Mouse (Mus musculus) splenic B cell, adult 2 months (primary cell): Measurements from ENCODE around the gene Rnf2.

ENCODE experiments used
- DNase-seq: peaks from one replicate; pipeline ENCODE4 v3.0.0-alpha.2; 2011; ENCODE audit warnings: low read depth, low spot score
- H3K27me3 ChIP-seq: 2 replicates; pipeline ENCODE4 v1.6.1; 2012; ENCODE audit warnings: mild to moderate bottlenecking, low read length, moderate library complexity, mixed read lengths; ENCODE audit not compliant: control insufficient read depth, poor library complexity, insufficient read depth, severe bottlenecking
- H3K36me3 ChIP-seq: 2 replicates; pipeline ENCODE4 v1.6.1; 2012; ENCODE audit warnings: mild to moderate bottlenecking, low read length, moderate library complexity, mixed read lengths; ENCODE audit not compliant: control insufficient read depth, poor library complexity, insufficient read depth, severe bottlenecking

Gene Rnf2

GRCm38 (mm10) chr1:151500531-151501361 lies at the start of gene Rnf2:
TSS of gene Rnf2 (minus strand) at chr1:151500955.
- DNase-seq: peak; percentile 97
- H3K27me3 ChIP-seq: no peaks in the 10 kb centered on the region
- no peaks in the 10 kb centered on the region for H3K36me3 ChIP-seq

GRCm38 (mm10) chr1:151549794-151550193 lies 49.0 kb upstream of the Rnf2 start:
- Histone ChIP-seq H3K36me3 (no peaks in the 10 kb centered on the region), H3K27me3 (0 out of 2 replicates have a peak, but pooled peaks cover 2% of the 10 kb centered on the region)
- no peak for DNase-seq

- Histone ChIP-seq H3K36me3 (no peaks in the 10 kb centered on the region), H3K27me3 (0 out of 2 replicates have a peak, but pooled peaks cover under 1% of the 10 kb centered on the region)
- no peak for DNase-seq
Measured at GRCm38 (mm10) chr1:151548896-151549610, 48.3 kb upstream of the Rnf2 start.

GRCm38 (mm10) chr1:151545571-151545970 lies 44.8 kb upstream of the Rnf2 start:
- no peaks in the 10 kb centered on the region for H3K27me3 ChIP-seq
- no peaks in the 10 kb centered on the region for H3K36me3 ChIP-seq
- DNase-seq: no peak

- Histone ChIP-seq H3K36me3 (no peaks in the 10 kb centered on the region), H3K27me3 (no peaks in the 10 kb centered on the region)
- DNase-seq: no peak
Measured at GRCm38 (mm10) chr1:151544581-151544980, 43.8 kb upstream of the Rnf2 start.

GRCm38 (mm10) chr1:151543796-151544477 lies 43.2 kb upstream of the Rnf2 start:
- no peaks in the 10 kb centered on the region for H3K27me3 ChIP-seq
- H3K36me3 ChIP-seq: no peaks in the 10 kb centered on the region
- DNase-seq: no peak

- DNase-seq: no peak
- Histone ChIP-seq H3K27me3 (no peaks in the 10 kb centered on the region), H3K36me3 (no peaks in the 10 kb centered on the region)
Measured at GRCm38 (mm10) chr1:151526701-151527100, 25.9 kb upstream of the Rnf2 start.

GRCm38 (mm10) chr1:151517571-151518250 lies 17.0 kb upstream of the Rnf2 start:
- H3K36me3 ChIP-seq: no peaks in the 10 kb centered on the region
- no peak for DNase-seq
- H3K27me3 ChIP-seq: no peaks in the 10 kb centered on the region

- DNase-seq: no peak
- Histone ChIP-seq H3K36me3 (no peaks in the 10 kb centered on the region), H3K27me3 (no peaks in the 10 kb centered on the region)
Measured at GRCm38 (mm10) chr1:151516871-151517270, 16.1 kb upstream of the Rnf2 start.

GRCm38 (mm10) chr1:151515733-151516132 lies 15.0 kb upstream of the Rnf2 start:
- H3K36me3 ChIP-seq: no peaks in the 10 kb centered on the region
- DNase-seq: no peak
- no peaks in the 10 kb centered on the region for H3K27me3 ChIP-seq

GRCm38 (mm10) chr1:151514119-151514518 lies 13.4 kb upstream of the Rnf2 start:
- H3K36me3 ChIP-seq: no peaks in the 10 kb centered on the region
- DNase-seq: no peak
- H3K27me3 ChIP-seq: no peaks in the 10 kb centered on the region

- Histone ChIP-seq H3K36me3 (no peaks in the 10 kb centered on the region), H3K27me3 (no peaks in the 10 kb centered on the region)
- no peak for DNase-seq
Measured at GRCm38 (mm10) chr1:151510811-151511210, 10.1 kb upstream of the Rnf2 start.

- no peaks in the 10 kb centered on the region for H3K36me3 ChIP-seq
- DNase-seq: peak; percentile 61
- H3K27me3 ChIP-seq: no peaks in the 10 kb centered on the region
Measured at GRCm38 (mm10) chr1:151499815-151500501, 797 bp downstream of the Rnf2 start.

- H3K27me3 ChIP-seq: no peaks in the 10 kb centered on the region
- no peak for DNase-seq
- H3K36me3 ChIP-seq: no peaks in the 10 kb centered on the region
Measured at GRCm38 (mm10) chr1:151498381-151498780, 2.4 kb downstream of the Rnf2 start.
